Mouse (Mus musculus) liver, embryonic 16.5 days (tissue): ENCODE measurements at regions not wholly inside any gene's neighbourhood (a gene's known extent, or its start where the extent isn't known, plus 50 kb on each side); places are given as distances from the start of the nearest gene placed in this dataset.

ENCODE experiments used
- ATAC-seq: fragments of 200-750 bp; cut with Nextera tagmentation; 2 replicates; pipeline ENCODE4 v1.8.0; 2017; ENCODE audit warnings: low read depth, mild to moderate bottlenecking, moderate number of reproducible peaks, moderate library complexity
- H3K27ac ChIP-seq: fragments of 300-500 bp; sonication (generic); 2 replicates; pipeline ENCODE4 v1.5.1; 2014; ENCODE audit warnings: mild to moderate bottlenecking, low read length
- H3K27me3 ChIP-seq: fragments of 300-500 bp; sonication (generic); 2 replicates; pipeline ENCODE4 v1.6.1; 2014; ENCODE audit warnings: low read depth, low read length, mixed read lengths; ENCODE audit not compliant: control insufficient read depth, insufficient read depth
- H3K36me3 ChIP-seq: fragments of 300-500 bp; sonication (generic); 2 replicates; pipeline ENCODE4 v1.6.1; 2014; ENCODE audit warnings: mild to moderate bottlenecking; ENCODE audit not compliant: control insufficient read depth, insufficient read depth
- H3K4me1 ChIP-seq: fragments of 300-500 bp; sonication (generic); 2 replicates; pipeline ENCODE4 v1.6.1; 2014; ENCODE audit warnings: low read depth, low read length, mixed read lengths; ENCODE audit not compliant: control insufficient read depth
- H3K4me2 ChIP-seq: fragments of 300-500 bp; sonication (generic); 2 replicates; pipeline ENCODE4 v1.6.1; 2014; ENCODE audit warnings: low read depth, low read length, mixed read lengths
- H3K4me3 ChIP-seq: fragments of 300-500 bp; sonication (generic); 2 replicates; pipeline ENCODE4 v1.5.1; 2014; ENCODE audit warnings: low read depth, mild to moderate bottlenecking, low read length
- H3K9ac ChIP-seq: fragments of 300-500 bp; sonication (generic); 2 replicates; pipeline ENCODE4 v1.6.1; 2014; ENCODE audit warnings: low read depth, low read length
- H3K9me3 ChIP-seq: fragments of 300-500 bp; sonication (generic); replicated peaks from 2 replicates; pipeline ENCODE4 v1.6.1; 2016; ENCODE audit warnings: low read length; ENCODE audit not compliant: control insufficient read depth
- WGBS: fragments of 180-500 bp; shearing (Covaris S2); extraction: QIAGEN DNeasy Blood & Tissue Kit; methylation state at CpG from one replicate; pipeline ENCODE4 v1.1.7; 2014; ENCODE audit not compliant: insufficient replicate concordance; 5-methylcytosine and 5-hydroxymethylcytosine counted together

DNA sequence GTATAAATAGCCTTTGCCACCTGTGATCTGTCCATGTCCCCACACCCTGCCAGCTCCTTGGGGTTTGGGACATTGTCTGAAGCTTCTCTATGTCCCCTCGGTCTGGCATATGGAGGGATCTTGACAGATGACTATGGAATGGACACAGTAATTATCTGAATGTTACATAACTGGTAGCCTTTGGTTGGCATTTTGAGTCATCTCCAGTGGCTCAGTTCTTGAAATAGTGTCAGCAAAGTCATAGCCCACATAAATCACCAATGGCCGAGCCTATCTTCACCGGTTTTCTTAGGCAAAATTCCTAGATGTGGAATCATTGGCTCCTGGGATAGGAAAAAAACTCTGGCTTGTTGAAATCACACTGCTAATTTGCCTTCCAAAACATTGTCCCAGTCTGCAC is 67.3 kb upstream of the Ephb1 start:
- Histone ChIP-seq H3K4me1 (peaks cover 5% of the 10 kb centered on the region), H3K9me3 (no peaks in the 10 kb centered on the region), H3K4me3 (no peak overlapping the region), H3K36me3 (no peaks in the 10 kb centered on the region), H3K9ac (no peak overlapping the region), H3K4me2 (no peak overlapping the region), H3K27me3 (no peaks in the 10 kb centered on the region), H3K27ac (no peak overlapping the region)
- WGBS: 64% methylated on average over 3 of the region's 3 CpGs
- ATAC-seq: no peak

DNA sequence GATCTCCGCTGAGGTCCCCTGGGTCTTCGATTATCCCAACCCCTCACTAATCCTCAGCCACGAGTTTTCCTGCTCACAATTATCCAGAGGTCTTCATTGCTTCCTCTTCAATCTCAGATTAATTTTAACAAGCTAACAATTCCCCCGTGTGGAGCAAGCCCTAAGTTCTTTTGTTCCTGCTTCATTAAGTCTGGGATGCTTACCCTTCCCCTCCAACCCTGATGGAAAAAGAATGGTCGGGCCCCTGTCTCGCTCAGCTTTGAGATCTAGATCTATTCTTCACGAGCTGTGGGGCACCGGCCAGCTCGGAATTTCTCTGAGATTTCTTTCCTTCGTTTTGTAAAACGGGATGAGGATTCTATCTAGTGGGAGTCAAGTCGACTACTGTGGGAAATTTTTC is 65.7 kb upstream of the Ephb1 start:
- Histone ChIP-seq H3K9ac (no peak overlapping the region), H3K36me3 (no peaks in the 10 kb centered on the region), H3K27ac (no peak overlapping the region), H3K4me1 (peaks cover 5% of the 10 kb centered on the region), H3K4me3 (no peak overlapping the region), H3K4me2 (no peak overlapping the region), H3K27me3 (no peaks in the 10 kb centered on the region), H3K9me3 (no peaks in the 10 kb centered on the region)
- ATAC-seq: no peak
- WGBS: 32% methylated on average over 12 of the region's 12 CpGs

DNA sequence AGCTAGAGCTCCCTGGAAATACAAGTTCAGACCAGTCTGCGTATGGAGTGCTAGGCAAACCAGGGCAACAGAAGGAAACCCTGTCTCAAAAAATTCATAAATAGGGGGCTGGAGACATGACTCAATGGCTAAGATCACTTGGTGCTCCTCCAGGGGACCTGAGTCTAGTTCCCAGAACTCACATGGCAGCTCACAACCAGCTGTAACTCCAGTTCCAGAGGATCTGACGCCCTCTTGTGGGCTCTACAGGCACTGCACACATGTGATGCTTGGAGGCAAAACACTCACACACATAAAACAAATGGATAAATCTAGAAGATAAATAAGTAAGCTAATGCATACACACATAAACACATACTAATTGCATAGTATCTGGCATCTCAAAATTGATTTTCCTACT is 59.1 kb upstream of the Ephb1 start:
- Histone ChIP-seq H3K9me3 (no peaks in the 10 kb centered on the region), H3K4me1 (no peaks in the 10 kb centered on the region), H3K36me3 (no peaks in the 10 kb centered on the region), H3K9ac (no peak overlapping the region), H3K4me3 (no peak overlapping the region), H3K4me2 (no peak overlapping the region), H3K27me3 (no peaks in the 10 kb centered on the region), H3K27ac (no peak overlapping the region)
- ATAC-seq: no peak
- 39% methylated on average over 2 of the region's 2 CpGs for WGBS

DNA sequence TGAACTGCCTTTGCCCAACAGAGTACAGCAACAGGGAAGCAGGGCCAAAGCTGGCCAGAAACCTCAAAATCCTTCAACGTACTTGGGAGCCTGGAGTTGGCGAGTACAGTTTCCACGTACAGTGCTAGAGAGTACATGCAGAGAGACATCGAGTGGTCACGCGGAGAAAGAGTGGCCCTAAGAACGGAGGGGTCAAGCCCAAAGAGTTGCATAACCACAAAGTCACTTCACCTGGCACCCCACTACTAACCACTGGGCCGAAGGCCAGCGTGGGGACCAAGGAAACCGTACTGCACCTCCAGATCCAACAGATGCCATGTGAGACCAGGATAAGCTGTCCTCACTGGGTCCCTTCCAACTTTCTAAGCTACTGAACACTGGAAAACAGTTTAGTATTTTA is 56.2 kb upstream of the Ephb1 start:
- no peak for ATAC-seq
- H3K4me3 ChIP-seq: no peak overlapping the region
- H3K9ac ChIP-seq: no peak overlapping the region
- WGBS: 71% methylated on average over 10 of the region's 10 CpGs
- no peak overlapping the region for H3K27ac ChIP-seq
- H3K27me3 ChIP-seq: no peaks in the 10 kb centered on the region
- H3K36me3 ChIP-seq: no peaks in the 10 kb centered on the region
- H3K4me1 ChIP-seq: no peaks in the 10 kb centered on the region; the same call in 1 of the 2 replicates
- H3K4me2 ChIP-seq: no peak overlapping the region
- H3K9me3 ChIP-seq: no peaks in the 10 kb centered on the region

DNA sequence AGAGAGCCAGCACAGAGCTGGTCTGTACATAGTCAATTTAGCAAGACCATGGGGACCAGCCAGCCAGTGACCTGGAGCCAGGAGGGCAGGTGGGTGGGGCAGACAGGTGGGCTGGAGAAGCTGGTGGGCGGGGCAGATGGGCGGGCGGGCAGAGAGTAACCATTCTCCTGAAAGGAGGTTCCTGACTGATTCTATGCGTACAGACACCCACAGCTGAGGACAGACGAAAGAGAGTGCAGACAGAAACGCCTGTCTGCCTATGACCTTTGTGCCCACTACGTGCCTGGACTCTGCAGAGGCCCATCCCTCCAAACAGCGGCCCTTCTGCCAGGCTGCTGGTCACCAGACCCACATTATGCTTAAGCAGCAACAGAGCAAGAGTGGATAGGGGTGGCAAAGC is 51.5 kb upstream of the Ephb1 start:
- Histone ChIP-seq H3K4me3 (no peak overlapping the region), H3K9ac (no peak overlapping the region), H3K27ac (peak overlapping the region; percentile 80), H3K36me3 (no peaks in the 10 kb centered on the region), H3K4me2 (no peak overlapping the region), H3K27me3 (no peaks in the 10 kb centered on the region), H3K4me1 (no peaks in the 10 kb centered on the region; the same call in none of the 2 replicates), H3K9me3 (no peaks in the 10 kb centered on the region)
- WGBS: 25% methylated on average over 8 of the region's 8 CpGs
- ATAC-seq: peak; percentile 90
